Mouse (Mus musculus): ENCODE measurements around the gene Adamts15. TPM values are rescaled to one million over a fixed set of nuclear protein-coding genes. Genes with fewer than 3 reads are reported as not detected.

Gene Adamts15
- 0.15 TPM in 1 of 4 replicates, not detected in the others for total RNA-seq (2023)

DNA sequence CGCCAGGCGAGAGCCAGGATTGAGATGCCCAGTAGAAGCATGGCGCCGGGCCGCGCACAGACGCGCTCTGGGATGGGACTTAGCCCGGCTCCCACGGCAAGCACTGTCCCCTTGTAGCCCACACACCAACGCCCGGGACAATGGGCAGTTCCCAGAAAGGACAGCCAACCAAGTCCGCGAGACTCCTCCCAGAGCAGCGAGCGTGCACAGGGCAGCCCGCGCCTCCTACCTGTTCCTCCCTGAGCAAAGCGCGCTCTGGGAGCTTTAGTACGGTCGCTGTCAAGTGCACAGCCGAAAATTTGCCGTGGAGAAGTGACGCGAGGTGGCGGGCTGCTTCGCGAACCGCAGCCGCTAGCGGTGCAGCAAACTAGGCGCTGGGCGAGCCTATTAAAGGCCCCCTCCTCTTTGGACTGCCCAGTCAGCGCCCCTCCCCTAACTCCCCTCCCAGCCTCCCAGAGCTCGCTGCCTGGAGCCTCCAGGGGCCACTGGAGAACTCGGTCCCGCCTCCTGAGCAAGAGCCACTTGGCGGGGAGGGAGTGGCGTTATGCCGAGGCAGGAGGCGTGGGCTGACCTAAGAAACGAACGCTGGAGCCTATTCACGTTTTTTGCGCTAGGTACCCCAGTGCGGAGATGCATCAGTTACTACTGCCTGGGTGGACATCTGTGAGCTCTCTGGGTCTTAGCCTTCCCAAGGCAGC is at the start of gene Adamts15:
Gene Adamts15, minus strand, starts transcription at position 256 of the 698 bp plus-strand sequence.

DNA sequence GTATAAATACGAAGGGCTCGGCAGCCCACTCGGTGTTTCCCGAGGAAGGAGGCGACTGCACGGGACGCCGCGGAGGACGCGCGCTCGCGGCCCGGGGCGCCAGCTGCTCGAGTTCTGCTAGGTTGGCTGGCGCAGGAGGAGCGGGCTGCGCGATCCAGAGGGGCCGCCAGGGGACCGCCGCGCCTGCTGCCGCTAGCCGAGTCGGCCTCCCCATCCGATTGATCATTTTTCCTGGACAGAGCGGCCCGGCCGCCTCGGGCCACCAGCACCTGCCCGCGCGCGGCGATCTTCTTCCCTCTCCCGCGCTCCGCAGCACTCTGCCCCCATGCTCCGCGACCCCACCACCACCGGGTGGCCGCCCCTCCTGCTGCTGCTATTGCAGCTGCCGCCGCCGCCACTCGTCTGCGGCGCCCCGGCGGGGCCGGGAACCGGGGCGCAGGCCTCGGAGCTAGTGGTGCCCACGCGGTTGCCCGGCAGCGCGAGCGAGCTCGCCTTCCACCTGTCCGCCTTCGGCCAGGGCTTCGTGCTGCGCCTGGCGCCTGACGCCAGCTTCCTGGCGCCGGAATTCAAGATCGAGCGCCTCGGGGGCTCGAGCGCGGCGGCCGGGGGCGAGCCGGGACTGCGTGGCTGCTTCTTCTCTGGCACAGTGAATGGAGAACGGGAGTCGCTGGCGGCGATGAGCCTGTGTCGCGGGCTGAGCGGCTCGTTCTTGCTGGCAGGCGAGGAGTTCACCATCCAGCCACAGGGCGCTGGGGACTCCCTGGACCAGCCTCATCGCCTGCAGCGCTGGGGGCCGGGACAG is 20.5 kb upstream of the Adamts15 start, which contains the start of gene Adamts8:
Gene Adamts8, plus strand, starts transcription at position 51 of the 802 bp plus-strand sequence.

Other genes starting within 250 kb of the Adamts15 start
- not detected in 4 replicates for gene Adamts8, start 20.1 kb upstream of the Adamts15 start, total RNA-seq (2023)
- 50.1 to 54.2 TPM (median 52.7 TPM) in 4 replicates for gene Zbtb44, start 108.2 kb upstream of the Adamts15 start, total RNA-seq (2023)
- gene St14, start 209.4 kb upstream of the Adamts15 start, total RNA-seq (2023) = 15.2 to 19.7 TPM (median 18.9 TPM) in 4 replicates

All from B cell, adult 62 days (primary cell).